Mouse (Mus musculus) kidney, embryonic 15.5 days (tissue): ENCODE data around the gene Layn. TPM values are rescaled to one million over a fixed set of nuclear protein-coding genes. Genes with fewer than 3 reads are reported as not detected.

ENCODE experiments used
- microRNA counts: library from miRNA; unstranded; fragments of <30 nt; microRNA quantifications from one replicate; lab custom pipeline; 2016
- microRNA-seq: library from miRNA; unstranded; fragments of <30 nt; microRNA quantifications from one replicate; pipeline ENCODE4, GENCODE M21; 2016
- polyA plus RNA-seq: library from polyadenylated mRNA; unstranded; fragments of >200 nt; fragmentation: Nextera tagmentation; extraction: Ambion mirVana; gene quantifications from 2 replicates; pipeline ENCODE4 v1.2.1, GENCODE M21; 2015

Layn gene
- polyA plus RNA-seq, 1 experiment from 2014 or later = 8.1 TPM

MicroRNA genes within 50 kb of the gene (microRNA counts, 519-probe panel; counts per million panel counts)
- 2,562 counts per million, percentile 50 among the panel's probes with 10 or more counts for microRNA mmu-miR-34b-3p (lab: Ali Mortazavi, UCI)
- 2,569 counts per million, percentile 52 among the panel's probes with 10 or more counts for microRNA mmu-miR-34b-5p (lab: Ali Mortazavi, UCI)
- microRNA mmu-miR-34c (lab: Ali Mortazavi, UCI) = 3,222 counts per million, percentile 86 among the panel's probes with 10 or more counts

Small RNA genes within 50 kb of the gene (microRNA-seq; reads per million reads assigned to microRNA genes)
- gene Mir34b = 22.9 reads per million, percentile 41 among the genes with 10 or more reads in this experiment
- gene Mir34c = 497 reads per million, percentile 74 among the genes with 10 or more reads in this experiment

Other genes starting within 250 kb of the Layn start
- 74.8 and 75.6 TPM in 2 replicates for gene Ppp2r1b, start 231.8 kb downstream of the Layn start, polyA plus RNA-seq
- 18.2 and 21.0 TPM in 2 replicates for gene Sik2, start 68.0 kb downstream of the Layn start, polyA plus RNA-seq
- not detected in 2 replicates for gene Btg4, start 16.2 kb downstream of the Layn start, polyA plus RNA-seq
- gene 4833427G06Rik, start 25.0 kb upstream of the Layn start, polyA plus RNA-seq = not detected in 2 replicates
- gene Gm32742, start 88.4 kb upstream of the Layn start, polyA plus RNA-seq = 0.01 and 0.03 TPM in 2 replicates
- 0.08 TPM in 1 of 2 replicates, not detected in the other for gene Pou2af1, start 136.6 kb upstream of the Layn start, polyA plus RNA-seq
- gene Colca2, start 201.5 kb upstream of the Layn start, polyA plus RNA-seq = 3.7 and 4.1 TPM in 2 replicates